Mouse (Mus musculus) E14TG2a.4 (cell line): ENCODE data around the gene Sptb.

ENCODE experiments used
- CTCF ChIP-seq: conservative IDR thresholded peaks from 2 replicates; pipeline ENCODE4 v1.5.1; 2014; ENCODE audit warnings: low read length
- NANOG ChIP-seq: IDR thresholded peaks from 2 replicates; pipeline ENCODE4 v1.6.1; 2014; ENCODE audit warnings: borderline replicate concordance, low read length, mixed read lengths
- POU5F1 ChIP-seq: IDR thresholded peaks from 2 replicates; pipeline ENCODE4 v1.6.1; 2014; ENCODE audit warnings: low read length, borderline replicate concordance

GRCm38 (mm10) chr12:76547409-76548081, 162.8 kb downstream of the Sptb start:
- no peak for TF ChIP-seq CTCF
- no peak for TF ChIP-seq NANOG
- no peak for TF ChIP-seq POU5F1
